Mouse (Mus musculus) forebrain, postnatal 0 days (tissue): Measurements from ENCODE around the gene Mex3a. TPM values are rescaled to one million over a fixed set of nuclear protein-coding genes. Genes with fewer than 3 reads are reported as not detected.

Source experiments
- ATAC-seq: fragments of 200-750 bp; cut with Nextera tagmentation; 2 replicates; pipeline ENCODE4 v1.8.0; 2017; ENCODE audit warnings: mild to moderate bottlenecking, moderate library complexity
- DNase-seq: peaks from one replicate; pipeline ENCODE4 v3.0.0-alpha.2; 2015
- H3K27ac ChIP-seq: fragments of 300-500 bp; sonication (generic); 2 replicates; pipeline ENCODE4 v1.5.1; 2014; ENCODE audit warnings: low read depth, mild to moderate bottlenecking, antibody characterized with exemption, low read length, moderate library complexity, mixed read lengths
- H3K27me3 ChIP-seq: fragments of 300-500 bp; sonication (generic); 2 replicates; pipeline ENCODE4 v1.6.1; 2014; ENCODE audit warnings: mild to moderate bottlenecking, low read length, mixed read lengths; ENCODE audit not compliant: insufficient read depth
- H3K36me3 ChIP-seq: fragments of 300-500 bp; sonication (generic); 2 replicates; pipeline ENCODE4 v1.6.1; 2014; ENCODE audit warnings: mild to moderate bottlenecking, moderate library complexity; ENCODE audit not compliant: insufficient read depth
- H3K4me1 ChIP-seq: fragments of 300-500 bp; sonication (generic); 2 replicates; pipeline ENCODE4 v1.6.1; 2014; ENCODE audit warnings: antibody characterized with exemption; ENCODE audit not compliant: insufficient read depth
- H3K4me2 ChIP-seq: fragments of 300-500 bp; sonication (generic); 2 replicates; pipeline ENCODE4 v1.6.1; 2014; ENCODE audit warnings: low read depth, mild to moderate bottlenecking, moderate library complexity
- H3K4me3 ChIP-seq: fragments of 300-500 bp; sonication (generic); 2 replicates; pipeline ENCODE4 v1.5.1; 2014; ENCODE audit warnings: low read depth, low read length, mixed read lengths
- H3K9ac ChIP-seq: fragments of 300-500 bp; sonication (generic); 2 replicates; pipeline ENCODE4 v1.6.1; 2014; ENCODE audit warnings: mild to moderate bottlenecking
- H3K9me3 ChIP-seq: fragments of 300-500 bp; sonication (generic); 2 replicates; pipeline ENCODE4 v1.6.1; 2016; ENCODE audit warnings: low read length
- CTCF ChIP-seq: sonication (generic); IDR thresholded peaks from 2 replicates; pipeline ENCODE4 v1.5.1; 2016; ENCODE audit warnings: antibody characterized with exemption, control low read depth, low read depth
- WGBS: fragments of 180-500 bp; shearing (Covaris S2); extraction: QIAGEN DNeasy Blood & Tissue Kit; methylation state at CpG from one replicate; pipeline ENCODE4 v1.1.7; 2014; 5-methylcytosine and 5-hydroxymethylcytosine counted together
- polyA plus RNA-seq: library from polyadenylated mRNA; unstranded; fragments of >200 nt; fragmentation: Nextera tagmentation; extraction: Ambion mirVana; gene quantifications from 2 replicates; pipeline ENCODE4 v1.2.1, GENCODE M21; 2015
- total RNA-seq: library from RNA; depleted of rRNA; stranded (reverse); fragments of >200 nt; gene quantifications from 2 replicates; pipeline ENCODE4 v1.2.3, GENCODE M21; 2014

The Mex3a gene
- total and polyA plus RNA-seq, 2 experiments from 2014 or later, result 20.5 to 71.9 TPM

DNA sequence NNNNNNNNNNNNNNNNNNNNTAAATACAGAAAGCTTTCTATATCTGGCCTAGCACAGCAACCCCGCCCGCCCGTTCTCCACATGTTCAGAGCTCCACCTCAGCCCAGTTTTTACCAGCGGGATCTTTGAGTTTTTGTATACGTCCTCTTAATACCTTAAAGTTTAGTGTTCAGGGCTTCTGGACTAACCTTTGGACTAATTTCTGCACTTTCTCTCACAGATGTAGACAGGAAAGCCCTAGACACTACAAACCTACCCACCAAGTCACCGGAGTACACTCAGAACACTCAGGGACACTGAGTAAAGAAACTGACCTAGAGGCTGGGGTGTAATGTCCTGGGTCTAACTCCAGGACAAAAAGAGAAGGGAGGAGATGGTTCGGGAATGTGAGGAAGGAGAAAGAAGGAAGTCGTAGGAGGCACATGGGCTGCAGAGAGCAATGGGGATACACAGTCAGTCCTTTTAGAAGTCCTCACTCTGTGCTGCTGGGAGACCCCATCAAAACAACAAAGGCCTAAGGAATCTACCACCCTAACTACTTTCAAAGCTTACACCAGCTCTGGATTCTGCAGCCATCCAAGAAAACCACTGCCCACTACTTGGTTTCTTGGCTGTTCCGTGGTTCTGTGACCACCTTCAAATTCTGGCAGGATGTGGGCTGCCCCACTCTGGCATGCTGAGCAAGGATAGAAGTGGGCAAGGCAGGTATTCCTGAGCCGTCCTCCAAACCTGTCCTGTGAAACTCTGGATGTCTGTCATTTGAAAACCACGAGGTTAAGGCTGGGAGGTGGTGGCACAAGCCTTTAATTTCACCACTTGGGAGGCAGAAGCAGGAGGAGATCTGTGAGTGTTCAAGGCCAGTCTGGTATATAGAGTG is 38.3 kb upstream of the Mex3a start:
- Histone ChIP-seq H3K27ac (no peak overlapping the region), H3K36me3 (no peaks in the 10 kb centered on the region), H3K4me1 (peaks cover 12% of the 10 kb centered on the region), H3K27me3 (no peaks in the 10 kb centered on the region), H3K9ac (no peak overlapping the region), H3K4me3 (no peak overlapping the region), H3K4me2 (no peak overlapping the region), H3K9me3 (no peaks in the 10 kb centered on the region)
- ATAC-seq, result no peak
- DNase-seq, result no peak
- TF ChIP-seq CTCF, result no peak
- WGBS, result 80% methylated on average over 11 of the region's 11 CpGs

DNA sequence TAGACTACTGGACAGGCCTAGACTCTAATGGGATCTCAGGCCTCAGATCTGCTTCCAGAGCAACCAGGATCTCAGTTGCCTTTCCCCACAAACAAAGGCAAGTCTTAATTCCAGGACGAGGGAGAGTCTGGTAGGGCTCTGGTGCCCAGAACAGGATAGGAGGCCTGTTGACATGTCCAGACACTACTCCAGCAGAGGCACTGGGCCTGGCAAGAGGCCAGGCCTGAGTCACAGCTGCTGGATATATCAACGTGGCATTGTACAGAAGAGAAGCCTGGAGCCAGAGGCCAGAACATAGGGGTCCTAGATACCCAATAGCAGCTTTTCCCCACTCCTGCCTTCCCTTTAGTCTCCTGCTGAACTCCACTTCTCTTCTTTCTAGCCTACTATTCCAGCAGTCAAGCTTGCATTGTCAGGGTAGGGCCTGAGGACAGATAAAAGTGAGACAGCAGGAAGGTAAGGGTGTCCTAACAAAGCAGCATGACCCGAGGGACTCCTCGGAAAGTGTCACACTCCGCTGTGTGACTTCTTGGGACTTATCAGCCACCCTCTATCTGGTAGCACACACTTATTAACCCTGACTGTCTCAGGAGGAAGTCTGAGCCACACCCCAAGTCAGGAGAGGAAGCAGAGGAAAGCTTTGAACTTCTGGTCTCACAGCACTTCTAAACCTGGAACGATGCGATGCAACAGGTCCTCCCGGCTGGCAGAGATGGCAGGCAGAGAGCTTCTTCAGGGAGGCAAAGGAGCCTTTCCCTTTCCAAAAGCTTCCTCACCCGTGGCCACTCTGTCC is 37.2 kb upstream of the Mex3a start:
- no peak overlapping the region for H3K4me3 ChIP-seq
- no peaks in the 10 kb centered on the region for H3K9me3 ChIP-seq
- peak; percentile 55 for ATAC-seq
- no peak overlapping the region for H3K4me2 ChIP-seq
- H3K27ac ChIP-seq, result no peak overlapping the region
- no peak for TF ChIP-seq CTCF
- WGBS, result 59% methylated on average over 9 of the region's 9 CpGs
- peaks cover 12% of the 10 kb centered on the region for H3K4me1 ChIP-seq
- H3K9ac ChIP-seq, result no peak overlapping the region
- no peaks in the 10 kb centered on the region for H3K36me3 ChIP-seq
- no peak for DNase-seq
- no peaks in the 10 kb centered on the region for H3K27me3 ChIP-seq

DNA sequence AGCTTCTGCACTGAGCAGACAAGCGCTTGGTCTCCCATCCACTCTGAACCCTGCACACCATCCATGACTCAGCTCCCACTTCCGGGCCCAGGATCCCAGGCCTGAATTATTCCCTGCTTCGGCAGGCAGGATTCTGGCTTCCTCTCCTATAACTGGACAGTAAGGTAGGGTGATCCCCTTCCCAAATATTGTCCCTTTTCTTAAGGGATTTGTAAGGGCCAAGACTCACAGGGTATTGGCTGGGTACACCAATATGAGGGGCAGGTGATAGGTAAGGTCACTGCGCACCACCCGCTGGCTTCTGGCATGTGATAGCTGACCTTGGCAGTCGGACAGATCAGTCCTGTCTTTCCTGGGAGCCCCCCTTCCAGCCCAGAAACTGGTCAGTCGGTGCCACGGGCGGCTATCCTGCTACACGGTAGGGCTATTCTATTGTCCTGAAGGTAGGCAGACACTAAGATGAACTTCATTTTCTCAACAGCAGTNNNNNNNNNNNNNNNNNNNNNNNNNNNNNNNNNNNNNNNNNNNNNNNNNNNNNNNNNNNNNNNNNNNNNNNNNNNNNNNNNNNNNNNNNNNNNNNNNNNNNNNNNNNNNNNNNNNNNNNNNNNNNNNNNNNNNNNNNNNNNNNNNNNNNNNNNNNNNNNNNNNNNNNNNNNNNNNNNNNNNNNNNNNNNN is 36.3 kb upstream of the Mex3a start:
- Histone ChIP-seq H3K36me3 (no peaks in the 10 kb centered on the region), H3K27me3 (no peaks in the 10 kb centered on the region), H3K4me2 (no peak overlapping the region), H3K9ac (no peak overlapping the region), H3K27ac (no peak overlapping the region), H3K9me3 (no peaks in the 10 kb centered on the region), H3K4me1 (peaks cover 14% of the 10 kb centered on the region), H3K4me3 (no peak overlapping the region)
- TF ChIP-seq CTCF, result no peak
- 79% methylated on average over 10 of the region's 10 CpGs for WGBS
- ATAC-seq (no peak), DNase-seq (no peak)

DNA sequence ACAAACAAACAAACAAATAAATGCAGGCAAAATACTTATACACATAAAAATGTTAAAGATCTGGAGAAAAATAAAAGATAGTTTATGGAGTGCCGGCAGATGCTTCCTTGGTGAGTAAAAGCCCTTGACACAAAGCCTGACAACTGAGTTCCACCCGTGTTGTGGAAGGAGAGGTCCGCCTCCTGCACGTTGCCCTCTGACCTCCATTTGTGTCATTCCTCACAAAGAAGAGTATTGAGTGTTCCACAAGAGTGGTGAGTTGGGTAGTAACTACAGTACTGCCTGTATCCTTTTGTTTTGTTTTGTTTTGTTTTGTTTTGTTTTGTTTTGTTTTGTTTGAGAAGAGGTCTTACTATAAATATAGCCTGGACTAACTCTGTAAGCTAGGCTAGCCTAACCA is 32.6 kb upstream of the Mex3a start:
- DNase-seq (no peak), ATAC-seq (no peak)
- Histone ChIP-seq H3K9ac (no peak overlapping the region), H3K4me1 (peaks cover 17% of the 10 kb centered on the region), H3K4me2 (no peak overlapping the region), H3K9me3 (no peaks in the 10 kb centered on the region), H3K4me3 (no peak overlapping the region), H3K27me3 (no peaks in the 10 kb centered on the region), H3K36me3 (no peaks in the 10 kb centered on the region), H3K27ac (no peak overlapping the region)
- no peak for TF ChIP-seq CTCF
- WGBS, result 76% methylated on average over 4 of the region's 4 CpGs

DNA sequence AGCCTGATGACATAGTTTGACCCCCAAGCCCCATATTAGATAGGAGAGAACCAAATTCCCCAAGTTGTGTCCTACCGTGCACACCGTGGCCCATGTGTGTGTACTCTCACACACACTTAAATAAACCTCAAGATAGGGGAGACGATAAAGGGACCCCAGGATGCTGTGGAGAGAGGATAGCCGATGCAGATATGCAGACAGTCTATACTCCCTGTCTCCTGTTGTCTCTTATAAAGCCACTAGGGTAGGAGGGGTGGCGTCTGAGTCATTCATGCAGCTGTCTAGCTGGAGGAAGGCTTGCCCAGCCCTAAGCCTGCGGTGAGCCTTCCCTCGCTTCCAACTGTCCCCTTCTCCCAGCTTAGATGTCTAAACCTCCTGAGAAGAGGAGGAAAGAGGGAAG is 32.1 kb upstream of the Mex3a start:
- no peak overlapping the region for H3K27ac ChIP-seq
- no peaks in the 10 kb centered on the region for H3K9me3 ChIP-seq
- ATAC-seq (no peak), DNase-seq (no peak)
- 86% methylated on average over 7 of the region's 7 CpGs for WGBS
- no peak overlapping the region for H3K9ac ChIP-seq
- H3K27me3 ChIP-seq, result no peaks in the 10 kb centered on the region
- no peak overlapping the region for H3K4me2 ChIP-seq
- no peaks in the 10 kb centered on the region for H3K36me3 ChIP-seq
- TF ChIP-seq CTCF, result no peak
- no peak overlapping the region for H3K4me3 ChIP-seq
- H3K4me1 ChIP-seq, result peaks cover 17% of the 10 kb centered on the region

DNA sequence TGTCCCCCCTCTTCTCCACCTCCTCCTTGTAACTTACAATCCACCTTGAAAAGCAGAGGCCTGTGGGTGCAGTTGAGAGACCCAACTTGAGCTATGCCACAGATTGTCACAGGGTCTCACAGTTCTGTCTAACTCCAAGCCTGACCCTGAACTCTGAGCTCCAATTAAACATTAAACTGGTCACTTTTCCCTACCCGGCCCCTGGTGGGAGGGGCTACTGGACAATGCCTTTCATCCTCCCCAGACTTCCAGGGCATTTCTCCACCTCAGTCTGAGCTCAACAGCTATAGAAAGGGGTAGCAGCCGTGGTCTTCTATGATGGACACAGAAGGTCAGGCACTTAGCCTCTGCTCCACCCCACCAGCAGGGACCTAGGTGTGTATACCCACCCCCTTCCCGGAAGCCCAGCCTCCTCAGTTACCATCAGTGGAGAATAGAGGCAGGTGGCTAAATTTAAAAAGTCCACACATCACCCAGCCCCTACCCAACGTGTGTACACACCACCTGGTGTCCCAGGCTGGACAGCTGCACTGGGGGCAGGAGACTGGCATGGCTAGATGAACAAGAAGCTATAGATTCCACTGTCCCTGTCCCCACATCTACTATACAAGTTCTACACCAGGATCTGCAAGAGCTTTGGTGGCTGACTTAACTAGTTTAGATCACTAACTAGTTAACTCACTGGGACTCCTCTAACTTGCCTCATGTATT is 31.4 kb upstream of the Mex3a start:
- DNase-seq (no peak), ATAC-seq (no peak)
- Histone ChIP-seq H3K27ac (no peak overlapping the region), H3K9me3 (no peaks in the 10 kb centered on the region), H3K4me3 (no peak overlapping the region), H3K36me3 (no peaks in the 10 kb centered on the region), H3K4me1 (peaks cover 17% of the 10 kb centered on the region), H3K9ac (no peak overlapping the region), H3K4me2 (peak overlapping the region; percentile 96; the same call in 1 of the 2 replicates), H3K27me3 (no peaks in the 10 kb centered on the region; the same call in 1 of the 2 replicates)
- WGBS, result 47% methylated on average over 4 of the region's 4 CpGs
- no peak for TF ChIP-seq CTCF
